Mouse (Mus musculus) NIH3T3 (cell line): ENCODE data around the gene Lrrtm3.

Experiments used
- DNase-seq: peaks from one replicate; pipeline ENCODE4 v3.0.0-alpha.2; 2012; ENCODE audit warnings: low read depth

Lrrtm3 gene

DNA sequence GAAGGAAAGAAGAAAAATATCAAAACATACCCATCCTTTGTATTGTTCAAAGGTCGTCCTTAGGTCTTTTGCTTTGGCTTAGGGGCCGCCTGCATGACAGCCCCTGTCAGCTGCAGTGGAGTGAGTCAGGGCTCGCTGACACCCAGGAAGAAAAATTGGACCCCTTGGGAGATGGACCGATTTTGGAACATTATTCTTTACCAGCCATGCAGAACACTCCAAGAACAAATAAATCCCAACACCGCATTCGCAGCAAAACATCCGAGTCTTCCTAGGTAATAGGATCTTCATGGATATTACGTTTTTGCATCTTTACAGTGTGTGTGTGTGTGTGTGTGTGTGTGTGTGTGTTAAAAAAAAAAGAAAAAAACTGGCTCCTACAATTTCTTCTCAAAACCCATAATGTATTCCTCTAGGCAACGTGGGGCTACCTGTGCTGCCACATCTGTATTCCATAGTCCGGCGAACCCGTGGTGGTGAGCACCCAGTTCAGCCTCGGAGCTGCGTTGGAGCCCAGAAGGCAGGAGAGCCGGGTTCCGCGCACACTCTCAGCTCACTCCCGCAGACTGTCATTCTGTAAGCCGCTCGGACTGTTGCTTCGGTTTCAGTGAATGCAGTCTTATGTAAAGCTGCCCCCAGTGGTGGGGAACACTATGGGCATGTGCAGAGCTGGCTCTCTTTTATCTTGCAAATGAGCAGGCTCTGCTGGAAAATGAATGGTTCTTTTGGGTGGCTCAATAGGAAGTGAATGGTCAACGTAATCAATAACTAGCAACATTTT lies at the start of gene Lrrtm3:
Gene Lrrtm3 (minus strand): TSS at position 598 of the 781 bp plus-strand sequence.
- DNase-seq = peak; percentile 11

DNA sequence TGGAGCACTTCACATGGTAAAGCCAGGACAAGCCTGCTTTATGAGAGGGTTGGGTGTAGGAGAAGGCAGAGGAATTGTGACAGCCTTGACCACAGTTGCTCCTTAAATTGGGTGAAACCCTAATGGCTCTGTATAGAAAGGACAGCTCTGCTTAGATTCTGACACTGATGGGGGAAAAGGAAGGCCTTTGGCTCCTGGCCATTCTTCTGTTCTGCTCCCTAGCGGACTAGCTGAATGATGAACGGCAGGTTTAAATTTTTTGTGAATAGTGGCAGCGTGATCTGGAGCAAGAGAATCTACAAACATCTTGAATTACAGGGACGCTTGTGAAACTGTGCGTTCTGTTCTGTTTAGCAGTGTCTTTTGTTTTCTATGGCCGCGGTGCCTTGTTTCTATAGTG lies 45.4 kb upstream of the Lrrtm3 start:
- DNase-seq = no peak

DNA sequence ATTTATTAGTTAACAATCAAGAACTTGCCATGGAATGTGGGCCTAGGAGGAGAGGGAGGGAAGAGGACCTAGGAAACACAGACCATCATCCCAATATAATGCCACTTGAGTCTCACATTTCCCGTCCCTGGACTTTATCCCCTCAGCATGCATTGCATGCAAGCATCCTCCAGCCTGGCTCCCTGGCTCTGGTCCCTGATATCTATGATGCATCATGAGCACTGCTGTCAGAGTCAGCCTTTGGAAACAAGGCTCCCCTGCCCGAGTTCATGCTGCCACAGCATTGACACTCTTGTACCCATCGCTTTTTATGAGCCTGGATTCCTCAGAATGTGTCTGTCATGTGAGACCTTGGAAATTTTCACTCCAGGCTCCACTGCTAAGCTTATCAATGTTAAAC lies 43.4 kb upstream of the Lrrtm3 start:
- no peak for DNase-seq

DNA sequence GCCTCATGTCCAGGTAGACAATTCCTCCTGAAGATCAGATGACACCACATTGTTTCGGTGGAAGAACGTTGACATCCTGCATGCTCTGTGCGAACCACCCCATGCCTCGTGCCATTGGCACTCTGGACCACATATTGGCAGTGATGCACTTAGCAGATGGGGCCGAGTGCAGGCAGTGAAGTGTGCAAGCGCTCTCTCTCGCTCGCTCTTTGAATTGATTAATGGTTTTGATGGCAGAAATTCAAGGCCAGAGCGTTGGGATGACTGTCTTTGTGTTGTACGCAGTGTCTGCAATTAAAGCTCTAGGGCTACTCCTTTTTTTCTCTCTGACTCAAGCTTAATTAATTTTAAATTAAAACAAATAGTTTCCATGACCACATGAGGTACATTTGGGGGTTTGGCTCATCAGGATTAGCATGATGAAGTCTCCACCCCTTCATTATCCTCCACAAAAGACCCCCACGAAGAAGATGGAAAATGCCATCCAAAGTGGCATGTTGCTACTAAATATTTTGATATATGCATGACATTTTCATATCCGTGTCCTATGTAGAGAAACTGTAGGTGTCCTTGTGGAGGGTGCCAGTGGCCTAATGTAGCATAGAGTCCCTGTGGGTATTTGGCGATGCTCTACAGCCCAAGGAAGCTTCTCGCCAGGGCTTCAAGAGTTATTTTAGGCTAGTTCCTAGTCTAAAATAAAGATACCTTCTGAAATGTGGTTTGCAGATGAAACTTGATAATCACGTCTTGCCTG lies 40.5 kb upstream of the Lrrtm3 start:
- DNase-seq = no peak

DNA sequence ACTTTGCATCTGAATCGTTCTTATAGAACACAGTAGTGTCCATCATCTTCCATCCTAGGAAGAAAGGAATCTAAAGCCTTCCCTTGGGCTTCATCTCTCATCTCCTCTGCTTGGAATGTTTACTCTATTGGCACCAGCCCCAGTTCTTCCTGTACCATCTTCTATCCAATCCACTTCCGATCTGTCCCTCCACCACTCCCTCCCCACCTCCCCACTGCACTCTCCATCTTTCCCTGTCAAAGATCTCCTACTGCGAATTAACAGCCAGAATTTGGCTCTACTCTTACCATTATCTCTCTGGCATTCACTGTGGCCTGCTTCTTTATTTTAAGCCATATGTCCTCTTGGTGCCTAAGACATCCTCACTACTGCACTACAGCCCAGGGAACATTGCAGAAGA lies 28.8 kb upstream of the Lrrtm3 start:
- DNase-seq = no peak

DNA sequence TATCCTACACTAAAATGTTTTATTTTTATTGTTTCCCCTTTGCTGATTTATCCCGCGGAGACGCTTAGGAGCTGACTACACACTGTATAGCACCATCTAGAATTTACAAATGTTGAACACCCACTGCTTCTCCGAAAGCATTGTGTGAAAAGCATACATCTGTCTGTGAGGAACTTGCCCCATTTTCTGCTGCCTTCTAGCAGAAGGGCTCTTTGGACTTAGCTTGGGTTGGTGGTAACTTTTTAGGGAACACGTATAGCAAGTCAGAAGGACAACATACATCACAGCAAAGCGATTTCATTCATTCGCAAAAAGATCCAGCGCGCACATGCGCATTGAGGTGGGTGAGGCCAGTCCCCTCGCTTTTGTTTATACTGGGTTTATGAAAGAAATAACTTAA lies 25.2 kb upstream of the Lrrtm3 start:
- no peak for DNase-seq

DNA sequence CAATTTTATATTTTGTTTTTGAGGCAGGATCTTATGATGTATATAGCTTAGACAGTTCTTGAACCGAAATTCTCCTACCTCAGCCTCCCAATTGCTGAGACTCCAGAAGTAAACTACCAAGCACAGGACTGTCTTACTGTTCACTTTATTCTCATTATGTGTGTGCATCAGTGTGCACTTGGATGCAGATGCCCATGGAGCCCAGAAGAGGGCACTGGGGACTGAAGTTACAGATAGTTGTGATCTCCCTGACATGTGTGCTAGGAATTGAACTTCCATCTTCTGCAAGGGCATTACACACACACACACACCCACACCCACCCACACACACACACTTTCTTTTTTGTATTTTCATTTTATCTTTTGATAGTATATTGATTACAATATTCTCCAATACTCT lies 6.5 kb upstream of the Lrrtm3 start:
- DNase-seq = no peak

DNA sequence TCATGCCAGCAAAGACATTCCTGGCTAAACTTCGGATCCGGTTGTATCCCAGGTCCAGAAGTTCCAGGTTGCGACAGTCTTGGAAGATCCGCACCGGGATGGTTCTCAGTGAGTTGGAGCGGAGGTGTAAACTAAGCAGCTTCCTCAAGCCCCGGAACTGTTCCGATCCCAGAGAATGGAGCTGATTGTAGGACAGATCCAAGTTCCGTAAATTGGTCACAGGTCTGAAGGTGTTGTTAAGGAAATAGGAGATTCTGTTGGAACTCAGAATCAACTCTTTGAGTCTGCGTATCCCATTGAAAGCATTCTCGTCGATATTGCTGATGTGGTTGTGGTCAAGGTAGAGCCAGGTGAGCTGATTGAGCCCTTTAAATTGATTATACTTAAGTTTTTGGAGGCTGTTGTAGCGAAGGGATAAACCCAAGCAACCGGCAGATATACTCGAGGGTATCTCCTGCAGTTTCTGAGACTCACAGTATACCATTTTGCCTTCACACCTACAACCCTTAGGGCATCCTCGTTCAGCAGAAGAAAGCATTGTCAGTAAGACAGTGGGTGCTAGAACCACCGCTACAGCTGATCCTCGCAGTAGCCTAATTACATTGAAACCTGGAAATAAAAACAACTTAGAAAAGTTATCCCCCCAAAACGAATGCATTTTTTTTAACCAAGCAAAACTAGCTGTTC lies 1.2 kb downstream of the Lrrtm3 start:
- DNase-seq = no peak

DNA sequence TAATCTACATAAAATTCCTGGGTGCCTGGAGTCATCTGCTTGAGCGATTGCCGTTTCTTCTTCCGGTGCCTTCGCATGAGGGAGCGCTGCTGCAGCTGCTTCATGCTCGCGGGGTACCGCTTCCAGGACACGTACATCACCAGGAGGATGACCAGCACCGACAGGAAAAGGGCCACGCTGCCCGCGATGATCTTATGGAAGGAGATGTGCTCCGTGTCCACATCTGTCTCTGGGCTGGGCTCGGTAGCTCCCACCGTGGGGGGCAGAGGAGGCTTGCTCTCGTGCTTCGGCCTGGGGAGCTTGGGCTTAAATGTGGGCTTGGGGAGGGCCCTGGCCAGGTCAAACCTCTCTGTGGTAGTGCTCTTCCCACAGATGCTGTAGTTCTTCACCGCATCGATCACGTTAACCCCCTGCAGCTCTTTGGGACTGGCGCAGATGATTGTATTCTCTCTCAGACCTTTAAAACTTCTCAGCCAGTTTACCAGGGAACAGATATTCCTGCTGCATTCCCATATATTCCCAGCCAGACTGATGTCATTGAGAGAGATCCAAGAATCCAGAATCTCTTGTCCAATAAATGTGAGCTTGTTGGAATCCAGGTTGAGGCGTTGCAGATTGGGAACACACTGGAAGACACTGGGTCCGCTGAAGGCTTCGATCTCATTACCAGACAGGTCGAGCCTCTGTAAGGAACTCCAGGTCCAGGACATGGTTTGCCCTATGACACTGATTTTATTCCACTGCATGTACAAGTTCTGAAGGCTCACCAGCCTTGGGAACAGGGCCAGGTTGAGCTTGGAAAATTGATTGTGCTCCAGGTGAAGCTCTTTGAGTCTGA lies 1.9 kb downstream of the Lrrtm3 start:
- no peak for DNase-seq

DNA sequence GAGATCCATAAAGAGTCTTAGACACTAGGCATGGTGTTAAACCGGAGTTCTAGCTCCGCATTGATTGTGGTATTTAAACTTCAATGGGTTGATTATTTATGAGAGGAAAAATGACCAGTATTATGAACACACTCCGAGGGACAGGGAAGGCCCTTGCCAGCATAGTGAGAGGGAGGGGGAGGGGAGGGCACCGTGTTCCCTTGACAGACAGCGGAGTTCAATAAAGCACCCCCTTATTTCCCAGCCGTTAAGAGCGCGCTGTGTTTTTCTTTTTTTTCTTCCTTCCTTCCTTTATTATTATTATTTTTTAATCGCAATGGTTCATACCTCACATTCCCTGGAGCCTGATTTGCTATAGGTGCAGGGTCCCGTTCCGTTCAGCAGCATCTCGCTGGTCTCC lies 2.6 kb downstream of the Lrrtm3 start:
- no peak for DNase-seq

DNA sequence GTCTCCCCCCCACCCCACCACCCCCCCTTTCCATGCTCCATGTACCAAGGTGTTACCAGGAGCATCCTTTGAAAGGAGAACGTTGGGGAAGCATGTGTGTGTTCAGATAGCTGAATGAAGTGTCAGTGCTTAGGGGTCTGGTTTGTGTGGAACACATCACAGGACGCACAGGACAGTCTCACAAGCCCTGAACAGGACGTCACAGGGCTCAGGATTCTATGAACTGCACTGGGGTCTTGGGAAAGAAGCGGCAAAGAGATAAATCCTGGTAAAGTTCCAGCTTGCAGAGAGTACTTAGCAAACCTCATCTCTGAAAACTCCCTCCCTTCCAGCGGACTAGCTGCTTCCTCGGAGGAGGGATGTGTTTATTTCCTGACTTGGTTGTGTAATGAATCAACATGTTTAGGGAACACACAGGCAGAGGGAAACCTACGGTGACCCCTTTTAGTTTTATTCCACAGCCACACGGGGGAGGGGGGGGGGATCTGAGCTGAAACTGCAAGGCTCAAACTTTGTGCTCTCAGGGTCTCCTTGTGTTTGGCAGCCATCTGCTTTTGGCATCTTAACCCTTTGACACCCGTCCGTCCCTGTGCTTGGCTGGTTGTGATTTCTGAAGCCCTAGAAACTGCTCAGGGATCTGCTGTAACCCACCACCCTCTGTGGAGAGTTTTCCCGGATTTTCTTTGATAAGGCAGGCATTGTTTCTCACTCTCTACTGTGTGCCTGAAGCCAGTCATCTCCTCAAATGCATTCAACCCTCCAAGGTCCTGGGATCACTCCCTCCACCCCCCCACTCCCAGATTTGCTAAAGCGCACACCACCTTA lies 3.3 kb downstream of the Lrrtm3 start:
- DNase-seq = no peak

DNA sequence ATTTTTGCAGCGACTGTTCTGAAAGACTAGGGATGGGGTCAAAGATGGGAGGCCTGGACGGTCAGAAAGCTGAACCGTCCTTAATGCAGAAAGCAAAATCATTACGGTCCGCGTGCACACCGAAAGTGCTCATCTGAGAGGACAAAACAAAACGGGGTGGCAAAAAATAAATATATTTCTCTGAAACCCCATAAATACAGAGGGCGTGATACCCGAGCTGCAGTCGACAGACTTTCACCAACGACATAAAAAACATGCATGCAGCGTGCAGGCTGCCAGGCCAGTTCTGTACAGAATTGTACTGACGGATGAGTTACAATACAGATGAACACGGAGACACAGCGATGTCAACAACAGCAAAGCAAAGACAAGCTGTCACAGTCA lies 3.9 kb downstream of the Lrrtm3 start:
- DNase-seq = no peak

DNA sequence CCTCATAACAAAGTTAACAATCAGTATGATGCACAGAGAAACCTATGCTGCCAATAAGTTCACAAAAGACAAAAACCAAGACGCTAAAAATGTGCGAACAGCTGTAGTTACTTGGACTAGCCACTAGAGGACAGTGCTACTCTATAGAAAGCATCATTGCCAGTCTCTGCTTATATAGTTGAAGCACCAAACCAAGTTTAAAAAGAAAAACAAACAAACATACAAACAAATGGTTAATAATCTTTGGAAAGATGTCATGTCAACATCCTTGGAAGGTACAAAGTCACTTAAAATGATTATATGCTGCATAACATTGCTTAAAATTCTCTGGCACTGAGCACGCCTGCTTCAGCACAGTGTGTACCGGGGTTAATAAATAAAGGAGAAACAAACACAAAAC lies 5.6 kb downstream of the Lrrtm3 start:
- DNase-seq = peak; percentile 58

DNA sequence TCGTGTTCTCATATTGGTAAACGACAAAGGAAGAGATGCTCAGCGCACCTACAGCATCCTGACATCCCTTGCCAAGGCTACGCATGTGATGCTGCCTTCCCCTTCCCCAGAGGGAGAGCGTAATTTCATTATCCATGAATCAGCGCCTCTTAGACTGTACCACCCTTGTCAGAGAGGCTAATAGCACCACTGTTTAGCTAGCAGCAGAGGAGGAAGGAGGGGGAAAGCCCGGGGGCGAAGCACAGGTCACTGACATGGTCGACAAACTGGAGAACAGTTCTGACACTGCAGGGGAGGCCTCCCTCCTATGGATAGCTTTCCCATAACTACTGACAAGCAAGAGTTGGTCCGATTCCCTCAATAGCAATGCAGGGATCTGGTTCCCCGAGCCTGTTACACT lies 6.3 kb downstream of the Lrrtm3 start:
- no peak for DNase-seq

DNA sequence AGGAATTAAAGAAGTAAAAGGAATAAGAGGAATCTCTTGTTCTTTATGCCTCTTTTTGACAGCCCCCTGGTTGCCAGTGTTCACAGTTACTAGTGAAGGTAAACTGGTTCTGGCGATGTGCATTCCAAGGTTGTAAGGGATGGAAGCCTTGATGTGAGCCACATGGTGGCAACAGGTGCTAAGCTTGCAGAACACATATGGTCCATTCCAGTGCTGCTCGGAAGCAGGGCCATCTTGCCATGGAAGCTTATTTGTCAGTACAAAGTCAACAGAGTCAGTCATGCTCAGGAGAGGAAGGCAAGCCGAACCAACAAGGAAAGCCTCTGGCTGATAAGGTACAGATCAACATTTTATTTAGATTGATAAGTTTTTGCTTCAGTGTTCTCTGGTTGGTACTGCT lies 7.7 kb downstream of the Lrrtm3 start:
- no peak for DNase-seq

DNA sequence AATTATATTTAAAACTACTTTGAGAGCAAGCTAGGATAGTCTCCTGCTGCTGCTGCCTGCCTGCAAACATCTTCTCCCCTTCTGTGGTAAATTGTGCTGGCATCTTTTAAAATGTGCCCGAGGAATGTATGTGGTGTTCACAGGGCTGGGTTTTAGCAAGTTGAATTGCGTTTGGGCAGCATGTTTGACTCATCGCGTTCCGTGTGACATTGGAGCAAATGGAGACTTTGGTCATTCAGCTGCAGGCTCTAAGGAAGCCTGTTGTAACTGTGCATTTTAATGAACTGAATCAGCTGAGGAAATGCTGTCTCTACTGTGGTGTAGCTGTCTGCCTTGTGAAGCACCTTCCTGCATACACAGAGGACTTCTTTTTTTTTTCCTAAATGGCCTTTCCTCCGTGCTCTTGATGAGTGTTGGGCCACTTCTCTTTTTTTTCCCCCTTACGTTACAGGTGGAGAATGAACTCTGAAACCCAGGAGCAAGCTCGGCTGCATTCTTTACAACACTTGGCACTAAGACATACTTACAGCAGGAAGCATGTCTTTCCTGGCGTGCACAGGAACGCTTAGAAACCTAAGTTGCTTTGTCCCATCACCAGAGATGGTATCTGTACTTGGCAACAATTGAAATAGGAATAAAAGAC lies 13.5 kb downstream of the Lrrtm3 start:
- DNase-seq = no peak

DNA sequence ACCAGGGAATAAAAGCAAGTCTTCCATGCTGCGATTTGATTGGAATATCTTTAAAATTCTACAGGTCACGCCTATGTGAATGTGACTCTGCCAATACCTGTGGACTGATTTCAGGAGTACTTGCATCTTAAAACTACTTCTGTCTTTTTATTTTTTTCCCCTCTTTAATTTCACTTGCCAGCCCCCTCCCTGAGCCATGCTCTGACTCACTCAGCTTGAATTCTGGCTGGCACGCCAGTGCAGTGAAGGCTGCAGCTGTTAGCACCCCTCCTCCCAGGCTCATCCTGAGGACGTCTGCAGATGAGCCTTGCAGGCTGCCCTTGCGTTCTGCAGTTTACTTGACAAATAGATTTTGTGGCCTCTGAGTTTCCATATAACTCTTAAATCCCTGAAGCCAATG lies 14.1 kb downstream of the Lrrtm3 start:
- DNase-seq = peak; percentile 16

DNA sequence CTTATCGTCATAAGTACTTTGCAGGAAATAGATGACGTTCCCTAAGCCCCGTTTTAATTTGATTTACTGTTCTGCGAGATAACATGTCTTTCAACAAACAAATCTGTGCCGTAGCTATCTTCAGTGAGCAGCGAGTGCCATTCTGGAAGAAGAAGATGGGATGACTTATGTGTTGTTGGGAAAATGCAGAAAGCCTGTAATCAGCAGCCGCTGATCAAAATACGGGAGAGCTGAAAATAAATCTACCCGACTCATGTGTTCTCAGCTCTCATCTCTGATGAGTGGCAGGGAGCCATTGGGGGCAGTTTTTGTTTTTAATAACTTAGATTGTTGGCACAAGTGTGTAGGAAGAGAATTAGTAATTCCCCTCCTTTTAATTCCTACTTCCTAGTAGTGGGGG lies 26.4 kb downstream of the Lrrtm3 start:
- no peak for DNase-seq

DNA sequence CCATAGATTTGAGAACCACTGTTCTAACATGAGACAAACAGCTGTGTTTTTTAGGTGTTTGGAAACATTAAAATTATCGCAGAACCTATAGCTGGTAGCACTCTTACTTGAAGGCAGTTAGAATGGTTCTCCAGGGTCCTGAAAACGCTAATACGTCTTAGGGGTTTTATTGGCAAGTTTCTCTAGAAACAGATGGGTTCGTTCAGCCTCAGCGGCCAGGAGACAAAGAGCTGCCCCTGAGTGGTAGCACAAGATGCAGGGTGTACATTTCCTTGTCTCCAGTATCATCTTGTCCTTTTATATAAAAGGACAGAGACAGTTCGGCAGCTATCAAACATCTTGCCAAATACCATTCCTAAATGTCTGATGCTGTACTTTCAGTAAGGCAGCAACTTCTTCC lies 40.1 kb downstream of the Lrrtm3 start:
- no peak for DNase-seq

DNA sequence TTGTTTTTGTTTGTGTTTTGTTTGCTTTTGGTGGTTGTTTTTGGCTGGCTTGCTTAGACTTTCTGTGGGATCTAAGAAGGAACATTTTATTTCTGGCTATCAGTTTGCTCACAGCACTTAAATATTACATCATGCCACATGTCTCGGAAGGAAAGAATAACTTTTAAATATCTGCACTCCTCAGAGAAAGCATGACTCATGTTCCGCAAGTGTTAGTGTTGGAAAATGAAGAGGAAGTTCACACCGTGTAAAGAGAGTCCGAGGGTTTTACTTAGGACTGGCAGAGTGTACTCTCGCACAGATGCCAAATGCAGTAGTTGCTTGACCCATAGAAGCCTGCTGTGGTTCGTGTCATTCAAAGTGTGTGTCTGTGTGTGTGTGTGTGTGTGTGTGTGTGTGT lies 40.9 kb downstream of the Lrrtm3 start:
- no peak for DNase-seq

DNA sequence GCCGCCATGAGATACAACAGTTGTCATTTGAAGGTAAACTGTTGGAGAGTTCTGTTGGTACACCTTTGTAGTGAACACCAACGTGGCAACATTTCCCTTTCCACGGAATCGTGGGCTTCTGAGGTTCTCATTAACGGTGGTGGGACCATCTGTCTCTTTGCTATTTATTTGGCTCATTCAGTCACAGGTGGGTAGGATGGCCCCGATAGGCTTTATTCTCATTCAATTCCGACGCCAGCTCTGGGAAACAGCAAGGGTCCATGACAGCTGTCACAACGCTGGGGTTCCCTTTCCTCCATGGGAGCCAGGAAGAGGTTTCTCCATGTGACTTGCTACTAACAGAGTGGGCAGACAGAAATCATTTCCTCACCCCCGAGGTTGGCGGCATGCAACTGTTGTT lies 48.2 kb downstream of the Lrrtm3 start:
- DNase-seq = no peak
